Mouse (Mus musculus): ENCODE data around the gene Vwa5b2. TPM values are rescaled to one million over a fixed set of nuclear protein-coding genes. Genes with fewer than 3 reads are reported as not detected.

Gene Vwa5b2
- total RNA-seq, 2 experiments from 2014 or later, result 0.10 to 0.16 TPM

DNA sequence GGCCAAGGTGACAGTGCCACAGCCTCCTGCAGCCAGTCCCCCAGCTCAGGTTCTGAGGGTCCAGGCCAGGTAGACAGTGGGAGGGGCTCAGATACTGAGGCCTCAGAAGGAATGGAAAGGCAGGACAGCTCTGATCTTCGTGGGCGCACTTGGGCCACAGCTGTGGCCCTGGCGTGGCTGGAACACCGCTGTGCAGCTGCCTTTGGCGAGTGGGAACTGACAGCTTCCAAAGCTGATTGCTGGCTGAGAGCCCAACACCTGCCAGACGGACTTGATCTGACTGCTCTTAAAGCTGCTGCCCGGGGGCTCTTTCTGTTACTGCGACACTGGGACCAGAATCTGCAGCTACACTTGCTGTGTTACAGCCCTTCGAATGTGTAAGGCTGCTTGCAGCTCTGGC lies 15.4 kb downstream of the Vwa5b2 start:
- DNase-seq, result peak; percentile 45
- intact Hi-C loops (cut with DNase I; ENCODE audit: low total_unique reads), result loop anchor here (10.0 kb wide), 1 partner anchor 50 kb away; no protein-coding TSS in a partner anchor

DNA sequence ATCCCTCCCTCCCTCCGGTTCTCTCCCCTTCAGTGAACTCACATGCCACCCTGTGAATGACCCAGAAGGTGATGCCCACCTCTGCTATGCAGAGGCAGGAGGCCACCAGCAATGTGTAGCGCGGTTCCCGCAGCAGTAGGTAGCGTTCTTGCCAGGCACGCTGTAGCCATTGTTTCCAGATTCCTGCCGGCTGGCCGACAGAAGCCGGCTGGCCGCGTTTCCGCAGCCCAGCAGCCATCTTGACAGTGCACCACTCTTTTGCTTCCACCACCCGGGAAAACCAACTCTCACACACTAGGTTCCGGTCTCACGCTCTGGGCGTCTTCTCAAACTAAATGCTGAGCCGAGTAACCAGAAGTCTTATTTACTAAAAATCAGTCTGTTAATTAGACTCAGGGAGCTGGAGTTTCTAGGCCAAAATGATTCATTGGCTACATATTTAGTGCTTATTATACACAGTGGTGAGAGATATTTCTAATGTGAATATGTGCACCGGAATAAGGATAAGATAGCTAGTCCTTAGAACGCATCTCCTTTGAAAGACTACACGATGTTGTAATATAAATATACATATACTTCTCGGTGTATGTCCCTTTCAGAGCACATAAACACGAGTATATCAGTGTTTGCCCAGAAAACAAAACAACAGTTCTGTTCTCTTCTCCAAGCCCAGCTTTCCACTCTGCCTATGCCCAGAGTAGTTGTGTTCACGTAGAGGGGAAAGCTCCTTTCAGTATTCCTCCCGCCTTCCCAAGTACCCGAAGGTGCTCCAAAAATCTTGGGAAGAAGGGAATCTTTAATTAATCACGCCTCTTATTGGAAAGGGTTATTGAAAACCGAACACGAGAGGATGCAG lies 21.5 kb downstream of the Vwa5b2 start:
- DNase-seq, result peak; percentile 65
- intact Hi-C loops (cut with DNase I; ENCODE audit: low total_unique reads), result no loop called here

DNA sequence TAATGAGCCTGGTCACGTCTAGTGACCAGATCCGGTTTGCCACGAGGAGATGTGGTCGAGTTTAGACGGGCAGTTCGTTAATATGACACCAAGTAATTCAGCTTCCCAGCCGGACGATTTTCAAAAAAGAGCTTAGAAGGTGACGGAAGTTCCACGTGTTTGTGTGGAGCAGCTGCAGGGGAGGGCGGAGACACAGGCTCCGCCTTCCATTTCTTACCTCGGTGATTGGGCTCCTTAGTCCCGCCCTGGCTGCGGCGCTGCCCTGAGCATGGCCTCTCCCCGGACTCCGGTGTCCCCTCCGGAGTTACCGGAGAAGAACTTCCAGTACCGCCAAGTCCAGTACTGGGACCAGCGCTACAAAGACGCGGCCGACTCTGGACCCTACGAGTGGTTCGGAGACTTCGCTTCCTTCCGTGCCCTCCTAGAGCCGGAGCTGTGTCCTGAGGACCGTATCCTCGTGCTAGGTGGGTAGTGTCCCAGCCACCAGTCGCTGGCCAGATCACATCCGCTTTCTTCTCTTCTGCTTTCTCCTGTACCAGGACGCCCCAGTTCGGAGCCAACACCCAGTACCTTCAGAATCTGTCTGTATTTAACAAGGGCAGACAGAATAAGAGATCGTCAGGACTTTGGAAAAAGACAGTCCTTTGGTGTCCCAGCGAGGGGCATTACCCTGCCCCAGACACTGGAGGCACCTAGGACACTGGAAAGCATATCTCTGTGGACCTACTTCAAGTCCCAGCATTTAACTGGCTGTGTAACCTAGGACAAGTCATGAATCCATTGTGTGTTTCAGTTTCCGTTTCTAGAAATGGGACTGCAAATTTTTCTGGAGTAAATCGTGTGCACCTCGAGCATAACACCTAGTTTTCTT lies 22.3 kb downstream of the Vwa5b2 start, which contains the start of the genes Eef1akmt4, Gm49333 and Alg3:
Gene Eef1akmt4 (plus strand): TSS at position 237 of the 871 bp plus-strand sequence.
Gene Gm49333 (plus strand): TSS at position 254 of the 871 bp plus-strand sequence.
Gene Alg3 (minus strand): TSS at position 379 of the 871 bp plus-strand sequence.
- peak; percentile 90 for DNase-seq
- intact Hi-C loops (cut with DNase I; ENCODE audit: low total_unique reads), result no loop called here

DNA sequence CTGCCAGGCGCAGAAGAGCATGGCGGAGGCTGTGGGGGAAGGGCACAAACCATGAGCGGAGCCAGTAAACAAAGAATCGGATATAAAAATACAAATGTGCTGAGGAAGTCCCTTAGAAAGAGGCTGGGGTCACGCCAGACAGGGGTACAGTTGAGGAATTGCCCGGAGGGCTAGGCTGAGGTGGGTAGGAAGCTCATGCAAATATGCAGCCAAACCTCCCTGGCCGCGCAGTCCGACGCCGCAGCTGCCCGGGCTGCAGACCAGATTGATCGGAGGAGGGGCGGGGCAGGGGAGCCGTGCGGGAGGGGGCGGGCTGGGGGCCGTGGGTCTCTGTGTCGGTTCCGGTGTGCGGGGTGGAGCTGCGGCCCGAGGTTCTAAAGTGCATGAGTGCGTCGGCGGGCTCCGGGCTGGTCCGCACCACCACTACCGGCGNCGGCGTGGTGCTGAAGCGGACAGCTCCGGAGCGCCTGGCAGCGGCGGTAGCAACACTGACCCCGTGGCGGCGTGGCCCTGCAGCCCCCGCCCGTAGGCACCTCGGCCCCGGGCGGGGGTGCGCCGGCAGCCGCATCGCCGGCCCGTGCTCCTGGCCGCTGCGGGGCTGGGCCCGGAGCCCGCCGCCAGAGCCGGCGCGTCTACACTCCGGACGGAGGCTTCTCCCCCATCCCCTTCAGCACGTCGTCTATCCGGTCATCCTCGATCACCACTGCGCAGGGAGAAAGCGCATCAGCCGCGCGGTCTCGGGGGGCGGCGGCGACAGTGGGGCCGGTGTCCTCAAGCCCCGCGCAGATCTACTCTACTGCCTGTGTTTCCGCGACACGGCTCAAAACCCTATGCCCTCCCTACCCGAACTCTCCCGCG lies 30.5 kb downstream of the Vwa5b2 start:
- intact Hi-C loops (cut with DNase I; ENCODE audit: low total_unique reads), result no loop called here
- peak; percentile 45 for DNase-seq

- no peak for DNase-seq
- intact Hi-C loops (cut with DNase I; ENCODE audit: low total_unique reads), result no loop called here
These were observed 31.1 kb downstream of the Vwa5b2 start for GRCm38 (mm10) chr16:20620399-20620735.

GRCm38 (mm10) chr16:20620751-20621190 lies 31.5 kb downstream of the Vwa5b2 start:
- DNase-seq, result peak; percentile 20
- intact Hi-C loops (cut with DNase I; ENCODE audit: low total_unique reads), result no loop called here

GRCm38 (mm10) chr16:20621191-20621990 lies 32.1 kb downstream of the Vwa5b2 start, which contains the start of gene Camk2n2:
Gene Camk2n2, minus strand, starts transcription at chr16:20621287.
- intact Hi-C loops (cut with DNase I; ENCODE audit: low total_unique reads), result no loop called here
- peak; percentile 53 for DNase-seq

DNA sequence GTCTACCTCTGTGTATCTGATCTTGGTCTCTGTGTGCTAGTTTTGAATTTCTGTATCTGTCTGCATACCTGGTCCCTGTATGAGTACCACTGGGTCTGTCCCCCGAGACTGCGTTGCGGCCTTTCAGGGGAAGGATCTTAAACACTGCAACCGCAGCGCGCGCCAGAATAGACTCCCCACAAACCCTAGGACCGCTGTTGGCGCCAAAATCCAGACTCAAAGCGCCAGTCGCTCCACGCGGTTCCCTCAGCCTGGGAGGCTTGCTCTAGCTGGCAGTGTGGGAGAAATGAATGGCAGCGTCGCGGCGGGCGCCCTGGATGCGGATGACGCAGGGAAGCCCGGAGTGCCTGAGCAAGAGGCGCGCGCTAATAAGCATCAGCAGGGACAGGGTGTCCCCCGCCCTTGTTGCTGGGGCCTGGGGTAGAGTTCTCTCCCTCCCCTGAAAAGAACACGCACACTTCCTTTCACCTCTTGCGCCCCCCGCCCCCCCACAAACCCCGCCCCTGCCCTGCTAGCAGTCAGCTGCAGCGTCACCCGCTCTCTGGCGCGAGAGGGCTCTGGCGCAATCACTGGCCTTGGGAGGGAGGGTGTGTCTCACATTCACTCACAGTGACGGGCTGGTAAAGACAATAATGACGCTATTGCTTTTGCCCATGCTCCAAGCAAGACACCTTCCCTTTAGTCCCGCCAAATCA lies 32.9 kb downstream of the Vwa5b2 start:
- intact Hi-C loops (cut with DNase I; ENCODE audit: low total_unique reads), result no loop called here
- DNase-seq, result peak; percentile 42

DNA sequence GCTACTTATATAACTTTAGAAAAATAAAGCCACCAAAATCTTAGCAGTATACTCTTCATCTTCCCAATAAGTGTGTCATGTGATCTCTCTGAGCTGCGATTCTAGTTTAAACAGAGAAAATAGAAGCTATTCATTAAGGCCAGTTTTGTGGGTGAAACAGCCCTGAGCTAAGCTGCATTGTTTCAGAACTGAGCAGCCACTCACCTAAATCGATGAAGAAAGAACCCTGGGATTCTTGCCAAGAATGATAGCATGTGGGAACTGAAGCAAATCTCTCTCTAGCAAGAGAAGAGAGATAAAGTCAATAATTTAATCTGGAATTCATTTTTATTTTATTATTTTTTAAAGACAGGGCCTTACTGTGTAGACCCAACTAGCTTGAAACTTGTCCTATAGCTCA lies 33.9 kb downstream of the Vwa5b2 start:
- intact Hi-C loops (cut with DNase I; ENCODE audit: low total_unique reads), result no loop called here
- no peak for DNase-seq

DNA sequence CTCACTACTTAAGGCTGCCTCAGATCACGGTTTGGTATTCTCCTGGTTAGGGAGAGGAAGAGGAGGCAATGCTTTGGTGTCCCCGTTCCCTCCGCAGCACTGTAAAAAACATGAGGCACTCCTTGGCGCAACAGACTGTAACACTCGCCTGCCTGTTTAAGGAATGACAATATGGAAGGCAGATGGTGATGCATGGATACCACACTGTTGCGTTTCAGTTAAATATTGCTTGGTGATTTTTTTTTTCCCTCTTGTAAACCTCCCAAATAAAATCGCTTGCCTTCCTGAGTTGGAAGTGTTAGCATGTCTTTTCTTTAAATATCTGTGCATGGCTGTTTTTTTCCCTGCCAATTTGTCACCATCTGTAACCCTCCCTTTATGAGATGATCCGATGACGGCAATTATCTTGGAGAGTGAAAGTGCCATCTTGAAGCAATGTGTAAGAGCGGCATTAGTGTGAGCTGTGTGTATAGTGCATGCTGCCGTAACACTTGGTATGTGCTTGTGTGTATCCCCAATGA lies 39.7 kb downstream of the Vwa5b2 start:
- intact Hi-C loops (cut with DNase I; ENCODE audit: low total_unique reads), result no loop called here
- DNase-seq, result no peak

DNA sequence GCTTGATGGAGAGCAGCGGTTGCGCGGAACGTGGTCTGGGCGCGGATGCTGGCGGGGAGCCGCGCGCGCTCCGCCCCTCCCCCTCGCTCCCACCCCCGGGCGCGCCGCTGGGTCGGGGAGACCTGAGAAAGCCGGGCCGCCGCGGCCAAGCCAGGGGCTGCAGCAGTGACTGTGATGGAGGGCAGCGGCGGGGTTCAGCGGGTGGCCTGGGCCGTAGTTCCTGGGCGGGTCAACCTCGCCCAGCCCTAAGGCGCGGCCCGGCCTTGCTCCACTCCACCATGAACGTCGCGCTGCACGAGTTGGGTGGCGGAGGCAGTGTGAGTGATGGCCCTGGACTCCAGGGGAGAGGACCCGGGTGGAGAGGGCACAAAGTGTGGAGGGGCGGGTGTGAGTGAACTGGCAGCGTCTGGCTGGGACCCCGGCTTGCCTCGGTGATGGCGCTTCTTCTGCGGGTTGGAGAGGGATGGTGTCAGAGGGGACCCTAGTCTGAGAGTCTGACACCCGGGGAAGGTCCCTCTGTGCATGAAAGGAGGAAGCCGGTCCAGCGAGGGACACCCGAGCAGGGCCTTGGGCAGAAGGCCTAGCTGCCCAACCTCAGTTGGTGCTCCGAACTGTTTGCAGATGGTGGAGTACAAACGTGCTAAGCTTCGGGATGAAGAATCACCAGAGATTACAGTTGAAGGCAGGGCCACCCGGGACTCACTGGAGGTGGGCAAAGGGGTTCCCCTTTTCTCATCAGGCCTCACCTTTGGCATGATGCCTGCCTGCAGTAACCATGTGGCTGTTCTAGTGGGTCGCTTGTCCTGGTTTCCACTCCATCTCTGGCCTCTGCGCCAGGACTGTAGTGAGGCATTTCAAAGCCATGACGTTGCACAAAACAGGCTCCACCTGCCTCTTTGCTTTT lies 40.7 kb downstream of the Vwa5b2 start, which contains the start of gene Ece2:
Gene Ece2 (plus strand): TSS at position 98 of the 904 bp plus-strand sequence.
- intact Hi-C loops (cut with DNase I; ENCODE audit: low total_unique reads), result no loop called here
- DNase-seq, result peak; percentile 25

GRCm38 (mm10) chr16:20637410-20637809 lies 48.1 kb downstream of the Vwa5b2 start:
- DNase-seq, result no peak
- intact Hi-C loops (cut with DNase I; ENCODE audit: low total_unique reads), result no loop called here

GRCm38 (mm10) chr16:20638367-20638766 lies 49.1 kb downstream of the Vwa5b2 start:
- no peak for DNase-seq
- intact Hi-C loops (cut with DNase I; ENCODE audit: low total_unique reads), result no loop called here

DNA sequence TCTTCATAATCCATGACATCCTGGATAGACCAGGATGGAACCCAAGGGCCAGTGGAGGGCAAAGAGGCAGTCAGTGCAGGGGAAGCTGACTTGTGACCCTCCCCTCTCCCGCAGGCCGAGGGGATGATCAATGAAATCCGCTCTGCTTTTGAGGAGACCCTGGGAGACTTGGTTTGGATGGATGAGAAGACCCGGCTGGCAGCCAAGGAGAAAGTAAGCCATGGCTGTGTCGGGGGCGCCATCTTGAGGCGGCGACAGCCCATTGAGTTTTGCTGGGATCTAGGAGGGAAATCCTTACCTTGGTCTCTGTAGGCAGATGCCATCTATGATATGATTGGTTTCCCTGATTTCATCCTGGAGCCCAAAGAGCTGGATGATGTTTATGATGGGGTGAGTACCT lies 52.9 kb downstream of the Vwa5b2 start:
- intact Hi-C loops (cut with DNase I; ENCODE audit: low total_unique reads), result loop anchor here (5.0 kb wide), 1 partner anchor 135 kb away; no protein-coding TSS in a partner anchor

DNA sequence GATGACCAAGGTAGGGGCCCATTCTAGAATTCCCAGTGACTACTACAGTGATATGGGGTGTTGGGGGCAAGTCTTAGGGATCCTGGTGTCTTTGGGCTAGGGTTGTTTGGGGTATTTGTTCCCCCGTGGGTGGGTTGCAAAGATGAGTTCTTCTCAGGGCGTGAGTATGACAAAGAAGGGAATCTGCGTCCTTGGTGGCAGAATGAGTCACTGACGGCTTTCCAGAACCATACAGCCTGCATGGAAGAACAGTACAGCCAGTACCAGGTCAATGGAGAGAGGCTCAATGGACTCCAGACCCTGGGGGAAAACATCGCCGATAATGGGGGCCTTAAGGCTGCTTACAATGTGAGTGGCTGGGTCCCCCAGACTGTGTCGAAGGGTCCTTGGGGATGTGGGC lies 54.6 kb downstream of the Vwa5b2 start:
- intact Hi-C loops (cut with DNase I; ENCODE audit: low total_unique reads), result loop anchor here (5.0 kb wide), 1 partner anchor 137 kb away; no protein-coding TSS in a partner anchor
- no peak for DNase-seq

More for the DNA sequence above, 52.9 kb downstream of the Vwa5b2 start:
- DNase-seq, result peak; percentile 75

Data from gastrocnemius, postnatal 14 days (tissue).